Mouse (Mus musculus) myocyte (in vitro differentiated cells): ENCODE measurements around the gene Ascl3. TPM values are rescaled to one million over a fixed set of nuclear protein-coding genes. Genes with fewer than 3 reads are reported as not detected.

Experiments used
- H3K27me3 ChIP-seq: one replicate; pipeline ENCODE4 v1.6.1; 2011; ENCODE audit not compliant: control insufficient read depth, insufficient read depth, insufficient read length
- H3K36me3 ChIP-seq: one replicate; pipeline ENCODE4 v1.6.1; 2011; ENCODE audit not compliant: control insufficient read depth, insufficient read depth
- H3K4me2 ChIP-seq: one replicate; pipeline ENCODE4 v1.6.1; 2011; ENCODE audit warnings: low read depth, control low read depth
- H3K4me3 ChIP-seq: one replicate; pipeline ENCODE4 v1.5.1; 2011; ENCODE audit warnings: mild to moderate bottlenecking, control low read depth, moderate library complexity
- H3K79me2 ChIP-seq: one replicate; pipeline ENCODE4 v1.6.1; 2011; ENCODE audit not compliant: control insufficient read depth, insufficient read depth
- H3ac ChIP-seq: one replicate; pipeline ENCODE4 v1.6.1; 2011; ENCODE audit not compliant: control insufficient read depth, insufficient read length
- CEBPB ChIP-seq: IDR thresholded peaks from 2 replicates; pipeline ENCODE4 v1.6.1; 2011; ENCODE audit warnings: mild to moderate bottlenecking, moderate library complexity; ENCODE audit not compliant: poor library complexity, insufficient read depth, severe bottlenecking
- E2F4 ChIP-seq: IDR thresholded peaks from one replicate; pipeline ENCODE4 v1.6.1; 2011; ENCODE audit warnings: mild to moderate bottlenecking, control low read depth, moderate library complexity; ENCODE audit not compliant: insufficient read depth
- MAX ChIP-seq: IDR thresholded peaks from one replicate; pipeline ENCODE4 v1.6.1; 2011; ENCODE audit warnings: low read depth, mild to moderate bottlenecking, control low read depth
- MYOD1 ChIP-seq, 3 experiments: IDR thresholded peaks; one replicate each; pipeline ENCODE4 v1.6.1; 2011; ENCODE audit warnings: control low read depth in 2 of 3, low read depth in 2 of 3, mild to moderate bottlenecking in 2 of 3, moderate library complexity in 1 of 3; ENCODE audit not compliant: insufficient read length in 2 of 3, control insufficient read depth in 1 of 3
- MYOG ChIP-seq, 3 experiments: IDR thresholded peaks; one replicate each; pipeline ENCODE4 v1.6.1; 2011; ENCODE audit warnings: control low read depth in 2 of 3, low read depth in 2 of 3, mild to moderate bottlenecking in 2 of 3; ENCODE audit not compliant: insufficient read length in 2 of 3, control insufficient read depth in 1 of 3, insufficient read depth in 1 of 3
- POLR2A ChIP-seq: IDR thresholded peaks from one replicate; pipeline ENCODE4 v1.6.1; 2011; ENCODE audit warnings: low read depth, mild to moderate bottlenecking, control low read depth, moderate library complexity; ENCODE audit not compliant: insufficient read length
- POLR2AphosphoS2 ChIP-seq: IDR thresholded peaks from one replicate; pipeline ENCODE4 v1.6.1; 2011; ENCODE audit warnings: low read depth, control low read depth; ENCODE audit not compliant: insufficient read length
- REST ChIP-seq: IDR thresholded peaks from one replicate; pipeline ENCODE4 v1.6.1; 2011; ENCODE audit warnings: mild to moderate bottlenecking, control low read depth, moderate library complexity; ENCODE audit not compliant: insufficient read depth, insufficient read length
- SRF ChIP-seq: IDR thresholded peaks from one replicate; pipeline ENCODE4 v1.6.1; 2011; ENCODE audit warnings: low read depth; ENCODE audit not compliant: control insufficient read depth, insufficient read length
- TCF12 ChIP-seq: IDR thresholded peaks from one replicate; pipeline ENCODE4 v1.6.1; 2011; ENCODE audit warnings: mild to moderate bottlenecking, control low read depth; ENCODE audit not compliant: poor library complexity, insufficient read depth, severe bottlenecking
- TCF3 ChIP-seq: IDR thresholded peaks from one replicate; pipeline ENCODE4 v1.6.1; 2011; ENCODE audit warnings: low read depth, control low read depth; ENCODE audit not compliant: insufficient read length
- USF1 ChIP-seq: IDR thresholded peaks from one replicate; pipeline ENCODE4 v1.6.1; 2011; ENCODE audit warnings: low read depth, mild to moderate bottlenecking, control low read depth, moderate library complexity
- polyA plus RNA-seq: library from polyadenylated mRNA; unstranded; fragments of >200 nt; fragmentation: generic; extraction: Trizol; gene quantifications from one replicate; pipeline ENCODE4 v1.2.1, GENCODE M21; 2012; ENCODE audit warnings: missing spikeins

The Ascl3 gene
- polyA plus RNA-seq, 1 experiment: 0.24 TPM

DNA sequence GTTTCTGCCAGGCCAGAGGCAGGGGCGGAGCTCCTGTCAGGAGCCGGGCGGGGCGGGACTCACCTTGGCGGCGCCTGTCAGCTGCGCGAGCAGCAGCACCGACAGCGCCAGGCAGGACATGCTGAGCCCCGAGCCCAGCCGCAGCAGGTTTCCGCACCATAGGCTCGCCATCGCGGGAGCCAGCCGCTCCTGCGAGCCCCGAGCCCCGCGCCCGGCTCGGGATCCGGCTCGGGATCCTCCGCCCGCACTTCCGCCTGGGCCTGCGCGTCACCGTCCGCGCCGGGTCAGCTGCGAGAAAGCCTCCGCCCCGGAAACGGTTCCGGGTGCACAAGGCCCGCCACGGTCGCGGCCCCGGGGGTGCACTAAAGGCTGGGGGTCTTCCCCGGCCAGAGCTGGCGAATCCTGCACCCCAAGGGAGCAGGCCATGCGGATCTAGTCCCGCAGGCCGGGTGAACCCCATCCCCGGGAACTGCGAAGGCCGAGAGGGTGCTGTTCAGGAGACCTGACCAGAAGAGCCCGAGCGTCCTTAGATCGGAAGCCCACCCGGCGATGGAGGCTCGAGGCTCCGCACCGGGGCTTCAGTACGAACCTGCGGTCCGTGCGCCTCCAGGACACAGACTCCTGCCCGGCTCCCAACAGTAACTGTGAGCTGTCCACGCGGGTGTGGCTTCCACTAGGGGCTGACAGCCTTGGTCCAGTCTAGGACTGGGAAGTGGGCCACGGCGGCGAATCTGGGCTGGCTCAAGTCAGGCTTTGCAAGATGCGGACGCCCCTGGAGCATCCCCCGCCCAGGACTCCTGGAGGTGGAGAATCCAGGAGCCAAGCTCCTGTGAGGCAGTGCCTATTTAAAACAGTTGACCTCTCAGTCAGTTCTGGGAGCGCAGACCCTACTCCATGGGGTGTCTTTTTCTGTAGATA lies 20.7 kb upstream of the Ascl3 start, which contains the start of gene Tmem9b:
TSS of gene Tmem9b (minus strand) at position 868 of the 918 bp plus-strand sequence.
- Histone ChIP-seq H3K36me3 (no peaks in the 10 kb centered on the region), H3K79me2 (peaks cover 11% of the 10 kb centered on the region), H3K4me3 (peak within 1 kb of the TSS; percentile 90), H3K4me2 (peak within 1 kb of the TSS; percentile 94), H3K27me3 (no peaks in the 10 kb centered on the region), H3ac (peak within 1 kb of the TSS; percentile 83)
- TF ChIP-seq MYOD1 (IDR thresholded peaks at IDR 0.05; ENCODE audit: control insufficient read depth in 1 of 3, insufficient read length in 2 of 3, low read depth in 2 of 3): peak in 2 of 3 experiments; percentile 12 to 56
- peak in 2 of 3 experiments; percentile 32 to 38 for TF ChIP-seq MYOG (IDR thresholded peaks at IDR 0.05; ENCODE audit: control insufficient read depth in 1 of 3, insufficient read depth in 1 of 3, insufficient read length in 2 of 3, low read depth in 2 of 3)
- TF ChIP-seq POLR2AphosphoS2: no peak
- peak; percentile 69 for TF ChIP-seq POLR2A
- no peak for TF ChIP-seq SRF

DNA sequence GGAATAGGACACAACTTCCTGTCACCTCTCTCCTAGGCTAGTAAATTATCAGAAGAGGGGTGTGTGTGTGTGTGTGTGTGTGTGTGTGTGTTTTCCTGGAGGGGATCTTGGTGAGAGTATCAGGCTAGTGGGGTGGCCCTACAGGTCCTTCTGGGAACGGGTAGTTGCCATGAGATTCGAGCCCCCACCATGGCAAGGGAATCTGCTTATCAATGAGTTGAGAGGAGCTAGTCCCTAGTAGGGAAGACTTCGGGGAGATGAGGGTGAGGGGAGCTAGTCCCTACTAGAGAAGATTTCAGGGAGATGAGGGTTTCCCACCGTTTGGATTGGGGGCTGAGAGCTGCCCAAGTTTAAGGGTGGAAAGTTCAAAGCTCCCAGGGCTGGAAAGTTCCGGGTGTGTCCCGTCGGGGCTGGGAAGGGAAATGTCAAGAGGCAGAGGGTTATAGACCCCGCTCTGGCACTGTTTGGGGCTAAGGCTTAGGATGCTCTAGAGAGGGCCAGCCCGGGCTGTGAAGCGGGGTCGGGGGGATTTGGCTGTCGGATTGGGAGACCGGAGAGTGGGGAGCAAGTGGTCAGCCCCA lies 20.0 kb upstream of the Ascl3 start:
- peak overlapping the region; percentile 83 for H3ac ChIP-seq
- H3K79me2 ChIP-seq: peaks cover 11% of the 10 kb centered on the region
- peak overlapping the region; percentile 74 for H3K4me2 ChIP-seq
- no peaks in the 10 kb centered on the region for H3K27me3 ChIP-seq
- H3K36me3 ChIP-seq: no peaks in the 10 kb centered on the region
- peak overlapping the region; percentile 90 for H3K4me3 ChIP-seq
- TF ChIP-seq MYOD1 (IDR thresholded peaks at IDR 0.05; ENCODE audit: control insufficient read depth in 1 of 3, insufficient read length in 2 of 3, low read depth in 2 of 3) (no peak), REST (no peak), E2F4 (no peak), TCF12 (no peak), USF1 (no peak), CEBPB (no peak), POLR2A (no peak), MAX (no peak)

DNA sequence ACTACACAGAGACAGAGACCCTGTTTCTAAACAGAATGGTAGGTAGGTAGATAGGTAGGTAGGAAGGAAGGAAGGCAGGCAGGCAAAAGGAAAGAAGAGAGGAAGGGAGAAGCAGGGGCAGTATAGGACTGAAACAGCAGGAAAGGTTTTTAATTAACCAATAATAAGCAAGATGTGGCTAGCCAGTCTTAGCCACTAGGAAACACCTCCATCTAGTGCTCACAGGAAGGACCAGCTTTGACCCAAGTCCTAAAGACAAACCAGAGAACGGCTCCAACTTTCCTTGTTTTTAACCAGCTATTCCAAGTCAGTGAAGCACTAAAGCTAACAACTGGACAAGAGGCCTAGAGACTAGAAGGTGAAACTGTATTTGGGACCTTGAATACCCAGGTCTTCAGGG lies 16.2 kb upstream of the Ascl3 start:
- Histone ChIP-seq H3K36me3 (peaks cover 17% of the 10 kb centered on the region), H3ac (no peak overlapping the region), H3K27me3 (no peaks in the 10 kb centered on the region), H3K79me2 (peaks cover 11% of the 10 kb centered on the region), H3K4me3 (no peak overlapping the region), H3K4me2 (no peak overlapping the region)
- no peak for TF ChIP-seq TCF12
- no peak for TF ChIP-seq TCF3
- TF ChIP-seq POLR2AphosphoS2: no peak
- TF ChIP-seq USF1: no peak
- TF ChIP-seq SRF: no peak
- TF ChIP-seq MAX: no peak
- TF ChIP-seq POLR2A: no peak

DNA sequence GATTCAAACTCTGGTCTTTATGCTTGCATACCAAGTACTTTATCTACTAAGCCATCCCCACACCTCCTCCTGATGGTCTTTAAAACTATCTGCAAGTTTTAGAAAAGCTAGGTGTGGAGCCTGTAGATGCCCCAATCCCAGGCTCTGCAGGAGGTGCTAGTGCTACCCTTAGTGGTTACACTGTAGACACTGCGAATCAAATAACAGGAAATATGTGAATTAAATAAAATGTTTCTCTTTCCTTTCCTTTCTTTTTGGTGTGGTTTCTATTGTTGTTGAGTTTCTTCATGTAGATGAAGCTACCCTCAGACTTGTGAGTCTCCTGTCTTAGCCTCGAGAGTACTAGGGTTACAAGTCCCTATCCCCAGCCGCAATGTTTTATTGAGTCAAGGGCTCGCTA lies 10.2 kb upstream of the Ascl3 start:
- Histone ChIP-seq H3K4me2 (no peak overlapping the region), H3K79me2 (no peaks in the 10 kb centered on the region), H3ac (no peak overlapping the region), H3K4me3 (no peak overlapping the region), H3K36me3 (peaks cover 56% of the 10 kb centered on the region), H3K27me3 (no peaks in the 10 kb centered on the region)
- TF ChIP-seq TCF12: no peak
- TF ChIP-seq REST: no peak
- TF ChIP-seq E2F4: no peak
- no peak for TF ChIP-seq MYOG (IDR thresholded peaks at IDR 0.05; ENCODE audit: control insufficient read depth in 1 of 3, insufficient read depth in 1 of 3, insufficient read length in 2 of 3, low read depth in 2 of 3)
- TF ChIP-seq POLR2A: no peak
- no peak for TF ChIP-seq TCF3
- no peak for TF ChIP-seq MAX
- no peak for TF ChIP-seq MYOD1 (IDR thresholded peaks at IDR 0.05; ENCODE audit: control insufficient read depth in 1 of 3, insufficient read length in 2 of 3, low read depth in 2 of 3)
- no peak for TF ChIP-seq USF1
- TF ChIP-seq POLR2AphosphoS2: no peak
- no peak for TF ChIP-seq CEBPB
- TF ChIP-seq SRF: no peak

DNA sequence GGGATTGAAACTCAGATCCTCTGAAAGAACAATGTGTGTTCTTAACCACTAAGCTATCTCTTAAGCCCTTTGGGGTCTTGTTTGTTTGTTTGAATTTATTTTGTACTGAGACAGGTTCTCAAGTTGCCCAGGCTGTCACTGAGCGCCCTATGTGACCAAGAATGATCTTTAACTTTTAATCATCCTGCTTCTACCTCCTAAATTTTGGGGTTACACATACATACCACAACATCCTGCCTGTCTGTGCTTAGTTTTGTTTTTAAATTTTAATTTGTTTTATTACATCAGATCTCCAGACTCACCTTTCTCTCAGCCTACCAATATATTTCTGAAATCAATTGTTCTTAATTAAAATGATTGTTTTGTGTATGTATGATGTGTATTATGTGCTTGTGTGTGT lies 9.5 kb upstream of the Ascl3 start:
- no peak overlapping the region for H3ac ChIP-seq
- no peak overlapping the region for H3K4me3 ChIP-seq
- TF ChIP-seq TCF12 (no peak), USF1 (no peak), MYOD1 (IDR thresholded peaks at IDR 0.05; ENCODE audit: control insufficient read depth in 1 of 3, insufficient read length in 2 of 3, low read depth in 2 of 3) (no peak), POLR2A (no peak), CEBPB (no peak), MYOG (IDR thresholded peaks at IDR 0.05; ENCODE audit: control insufficient read depth in 1 of 3, insufficient read depth in 1 of 3, insufficient read length in 2 of 3, low read depth in 2 of 3) (no peak), MAX (no peak), POLR2AphosphoS2 (no peak), TCF3 (no peak)
- no peaks in the 10 kb centered on the region for H3K79me2 ChIP-seq
- H3K4me2 ChIP-seq: no peak overlapping the region
- H3K36me3 ChIP-seq: peaks cover 60% of the 10 kb centered on the region
- no peaks in the 10 kb centered on the region for H3K27me3 ChIP-seq
